Mouse (Mus musculus): ENCODE measurements around the gene Men1.

DNA sequence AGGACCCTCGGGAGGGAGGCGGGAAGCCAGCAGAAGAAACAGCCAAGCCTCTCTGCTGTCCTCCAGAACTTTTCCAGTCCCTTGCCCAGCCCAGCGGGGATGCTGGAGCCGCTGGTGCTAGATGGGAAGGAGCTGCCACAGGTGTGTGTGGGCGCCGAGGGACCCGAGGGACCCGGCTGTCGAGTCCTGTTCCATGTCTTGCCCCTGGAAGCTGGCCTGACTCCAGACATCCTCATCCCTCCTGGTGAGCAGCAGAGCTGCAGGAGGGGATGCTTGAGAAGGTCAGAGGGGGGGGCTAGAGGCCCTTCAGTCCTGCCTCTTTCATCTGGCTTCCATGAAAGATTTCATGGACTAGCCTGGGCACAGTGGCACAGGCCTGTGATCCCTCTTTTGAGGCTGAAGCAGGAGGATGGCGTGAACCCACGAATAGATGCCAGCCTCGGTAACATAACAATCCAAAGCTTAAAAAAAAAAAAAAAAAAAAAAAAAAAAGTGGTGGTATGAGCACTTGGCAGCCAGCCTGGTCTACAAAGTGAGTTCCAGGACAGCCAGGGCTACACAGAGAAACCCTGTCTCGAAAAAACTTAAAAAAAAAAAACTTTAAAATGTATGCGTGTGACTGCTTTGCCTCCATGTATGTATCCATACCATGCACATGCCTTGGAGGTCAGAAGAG is 16.8 kb downstream of the Men1 start:
- TF ChIP-seq CTCF (IDR thresholded peaks at IDR 0.05; ENCODE audit: borderline replicate concordance, insufficient read depth, low read length) (no peak), POLR2A (IDR thresholded peaks at IDR 0.05; ENCODE audit: low read depth, low read length) (no peak)
